Mouse (Mus musculus): Measurements from ENCODE around the gene Eapp.
"Not testable (repeated sequence)": the region's sequence is repeated elsewhere in the genome, so short reads cannot be mapped to it uniquely, and the experiment has no call there.

The Eapp gene

GRCm38 (mm10) chr12:54695511-54696241, at the start of gene Eapp:
Eapp (minus strand) TSS chr12:54695897.
- DNase-seq (ENCODE audit: low read depth) = peak; percentile 93

GRCm38 (mm10) chr12:54738661-54739243, 43.1 kb upstream of the Eapp start:
- not testable (repeated sequence) for DNase-seq (ENCODE audit: low read depth)

GRCm38 (mm10) chr12:54737891-54738660, 42.4 kb upstream of the Eapp start:
- not testable (repeated sequence) for DNase-seq (ENCODE audit: low read depth)

DNA sequence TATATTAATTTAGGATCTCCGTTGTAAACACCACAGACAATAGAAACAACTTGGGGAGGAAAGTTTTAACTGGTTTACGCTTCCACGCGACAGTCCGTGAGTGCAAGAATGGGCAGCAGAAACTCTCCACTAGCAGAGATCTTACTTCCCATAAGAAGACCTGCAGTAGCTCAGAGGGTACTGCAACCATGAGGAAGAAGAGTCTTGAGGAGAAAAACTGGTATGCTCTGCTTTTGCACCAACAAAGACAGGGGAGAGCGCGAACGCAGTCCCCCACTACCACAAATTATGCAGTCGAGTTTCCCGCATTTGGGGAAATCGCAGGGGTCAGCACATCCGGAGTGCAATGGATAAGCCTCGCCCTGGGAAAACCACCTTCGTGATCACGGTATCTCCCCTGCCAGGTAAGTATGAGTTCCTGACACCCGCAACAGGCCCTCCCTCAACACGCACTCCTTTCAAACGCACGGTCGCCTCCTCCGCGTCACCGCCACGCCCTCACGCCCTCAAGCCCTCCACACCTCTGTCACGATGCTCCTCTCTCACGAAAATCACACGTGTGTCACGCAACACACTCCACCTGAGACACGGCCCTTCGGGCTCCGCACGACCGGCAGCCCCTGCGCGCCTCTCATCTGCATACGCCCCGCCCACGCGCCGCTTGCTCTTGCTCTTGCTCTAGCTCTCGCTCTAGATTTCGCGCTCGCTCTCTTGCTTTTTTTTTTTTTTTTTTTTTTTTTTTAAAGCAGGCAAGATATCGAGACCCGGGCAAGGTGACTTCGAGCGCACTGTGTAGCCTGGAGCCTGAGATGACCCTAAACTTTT, 38.8 kb upstream of the Eapp start:
- DNase-seq (ENCODE audit: low read depth) = not testable (repeated sequence)

DNA sequence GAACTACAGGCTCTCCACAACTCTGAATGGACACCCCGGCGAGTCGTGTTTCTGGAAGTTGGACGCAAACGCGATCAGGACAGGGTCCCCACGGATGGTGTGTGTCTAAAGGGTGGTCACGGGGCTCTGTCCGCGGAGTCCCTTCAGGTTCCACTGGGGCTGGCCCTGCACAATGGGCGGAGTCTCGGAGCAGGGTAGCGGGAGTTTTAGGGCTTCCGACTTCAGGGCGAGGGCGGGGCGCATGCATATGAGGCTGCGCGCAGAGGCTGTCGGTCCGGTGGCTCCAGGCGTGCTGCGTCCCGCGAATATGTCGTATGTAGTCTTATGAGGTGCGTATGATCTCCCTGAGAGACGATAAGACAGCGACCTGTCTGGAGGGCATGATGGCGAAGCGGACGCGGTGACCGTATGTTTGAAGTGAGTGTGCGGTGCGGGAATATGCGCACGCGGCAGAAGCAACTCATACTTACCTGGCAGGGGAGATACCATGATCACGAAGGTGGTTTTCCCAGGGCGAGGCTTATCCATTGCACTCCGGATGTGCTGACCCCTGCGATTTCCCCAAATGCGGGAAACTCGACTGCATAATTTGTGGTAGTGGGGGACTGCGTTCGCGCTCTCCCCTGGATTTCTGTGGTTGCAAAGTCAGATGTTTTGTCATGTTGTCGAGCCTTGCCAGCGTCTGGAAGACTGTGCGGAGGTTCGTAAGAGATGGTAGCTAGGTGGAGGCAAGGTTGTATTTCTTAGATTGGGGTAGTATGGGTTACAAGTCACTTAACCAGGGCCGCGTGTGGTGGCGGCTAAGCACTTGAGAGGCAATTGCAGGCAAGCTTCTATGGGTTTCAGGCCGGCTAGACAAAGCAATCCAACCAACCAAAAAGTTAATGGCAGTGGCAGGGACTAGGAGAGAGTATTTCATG, 33.7 kb upstream of the Eapp start:
- not testable (repeated sequence) for DNase-seq (ENCODE audit: low read depth)

DNA sequence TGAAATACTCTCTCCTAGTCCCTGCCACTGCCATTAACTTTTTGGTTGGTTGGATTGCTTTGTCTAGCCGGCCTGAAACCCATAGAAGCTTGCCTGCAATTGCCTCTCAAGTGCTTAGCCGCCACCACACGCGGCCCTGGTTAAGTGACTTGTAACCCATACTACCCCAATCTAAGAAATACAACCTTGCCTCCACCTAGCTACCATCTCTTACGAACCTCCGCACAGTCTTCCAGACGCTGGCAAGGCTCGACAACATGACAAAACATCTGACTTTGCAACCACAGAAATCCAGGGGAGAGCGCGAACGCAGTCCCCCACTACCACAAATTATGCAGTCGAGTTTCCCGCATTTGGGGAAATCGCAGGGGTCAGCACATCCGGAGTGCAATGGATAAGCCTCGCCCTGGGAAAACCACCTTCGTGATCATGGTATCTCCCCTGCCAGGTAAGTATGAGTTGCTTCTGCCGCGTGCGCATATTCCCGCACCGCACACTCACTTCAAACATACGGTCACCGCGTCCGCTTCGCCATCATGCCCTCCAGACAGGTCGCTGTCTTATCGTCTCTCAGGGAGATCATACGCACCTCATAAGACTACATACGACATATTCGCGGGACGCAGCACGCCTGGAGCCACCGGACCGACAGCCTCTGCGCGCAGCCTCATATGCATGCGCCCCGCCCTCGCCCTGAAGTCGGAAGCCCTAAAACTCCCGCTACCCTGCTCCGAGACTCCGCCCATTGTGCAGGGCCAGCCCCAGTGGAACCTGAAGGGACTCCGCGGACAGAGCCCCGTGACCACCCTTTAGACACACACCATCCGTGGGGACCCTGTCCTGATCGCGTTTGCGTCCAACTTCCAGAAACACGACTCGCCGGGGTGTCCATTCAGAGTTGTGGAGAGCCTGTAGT, 23.4 kb upstream of the Eapp start:
- not testable (repeated sequence) for DNase-seq (ENCODE audit: low read depth)

DNA sequence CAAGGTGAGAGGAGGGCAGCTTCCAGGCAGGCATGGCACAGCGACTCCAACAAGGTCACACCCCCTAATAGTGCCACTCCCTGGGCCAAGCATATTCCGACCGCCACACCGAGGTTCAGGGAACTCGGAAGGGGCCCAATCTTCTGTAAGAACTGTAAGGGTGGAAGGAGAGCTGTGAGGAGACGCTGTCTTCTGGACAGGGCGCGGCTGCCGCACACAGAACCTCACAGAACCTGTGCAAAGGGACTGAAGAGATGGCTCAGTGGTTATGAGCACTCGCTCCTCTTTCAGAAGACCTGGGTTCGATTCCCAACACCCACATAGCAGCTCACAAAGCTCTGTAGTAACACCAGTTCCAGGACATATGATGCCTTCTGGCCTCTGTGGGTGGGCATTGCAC, 21.8 kb upstream of the Eapp start:
- not testable (repeated sequence) for DNase-seq (ENCODE audit: low read depth)

- DNase-seq (ENCODE audit: low read depth) = not testable (repeated sequence)
These were observed 18.3 kb upstream of the Eapp start for GRCm38 (mm10) chr12:54713822-54714626.

DNA sequence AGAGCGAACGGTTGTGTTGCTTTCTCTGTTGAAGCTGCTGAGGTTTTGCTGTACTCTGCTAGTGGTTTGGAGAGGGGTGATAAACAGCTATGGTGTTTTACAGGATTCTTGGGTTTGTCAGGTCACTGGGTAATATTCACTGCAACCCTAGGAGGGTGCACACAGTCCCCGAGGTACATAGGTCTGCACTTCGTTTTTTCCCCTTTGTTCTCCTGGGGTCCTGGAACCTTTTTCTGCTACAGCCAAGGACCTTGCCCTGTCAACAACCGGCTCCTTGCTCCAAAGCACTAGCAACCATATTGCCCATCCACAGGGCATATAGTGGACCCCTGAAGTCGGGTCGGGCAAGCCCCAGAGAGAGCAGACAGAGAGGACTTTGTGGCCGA, 14.8 kb upstream of the Eapp start:
- not testable (repeated sequence) for DNase-seq (ENCODE audit: low read depth)

GRCm38 (mm10) chr12:54709691-54710493, 14.2 kb upstream of the Eapp start:
- DNase-seq (ENCODE audit: low read depth) = not testable (repeated sequence)

GRCm38 (mm10) chr12:54699394-54699793, 3.7 kb upstream of the Eapp start:
- DNase-seq (ENCODE audit: low read depth) = no peak

DNA sequence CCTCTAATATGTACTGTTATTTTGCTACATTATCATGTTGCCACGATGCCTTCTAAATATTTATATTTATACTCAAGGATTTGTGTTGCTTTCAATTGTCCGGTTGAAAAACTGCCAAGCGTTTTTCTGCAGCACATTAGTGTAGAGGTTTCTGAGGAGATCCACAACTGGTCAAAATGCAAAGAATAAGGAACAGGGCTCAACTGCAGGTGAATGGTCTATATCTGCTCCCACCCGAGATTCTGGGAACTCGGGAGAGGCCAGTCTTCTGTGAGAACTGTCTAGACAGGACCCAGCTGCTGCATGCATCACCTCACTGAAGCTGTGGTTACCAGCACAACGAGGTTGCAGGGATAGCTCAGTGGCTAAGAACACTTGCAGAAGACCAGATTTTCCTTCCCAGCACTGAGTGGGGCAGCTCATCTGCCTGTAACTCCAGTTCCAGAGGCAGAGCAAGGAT, 2.1 kb upstream of the Eapp start:
- DNase-seq (ENCODE audit: low read depth) = peak; percentile 4

GRCm38 (mm10) chr12:54697003-54697597, 1.4 kb upstream of the Eapp start:
- DNase-seq (ENCODE audit: low read depth) = peak; percentile 65

GRCm38 (mm10) chr12:54696242-54697002, 725 bp upstream of the Eapp start:
- DNase-seq (ENCODE audit: low read depth) = peak; percentile 90

DNA sequence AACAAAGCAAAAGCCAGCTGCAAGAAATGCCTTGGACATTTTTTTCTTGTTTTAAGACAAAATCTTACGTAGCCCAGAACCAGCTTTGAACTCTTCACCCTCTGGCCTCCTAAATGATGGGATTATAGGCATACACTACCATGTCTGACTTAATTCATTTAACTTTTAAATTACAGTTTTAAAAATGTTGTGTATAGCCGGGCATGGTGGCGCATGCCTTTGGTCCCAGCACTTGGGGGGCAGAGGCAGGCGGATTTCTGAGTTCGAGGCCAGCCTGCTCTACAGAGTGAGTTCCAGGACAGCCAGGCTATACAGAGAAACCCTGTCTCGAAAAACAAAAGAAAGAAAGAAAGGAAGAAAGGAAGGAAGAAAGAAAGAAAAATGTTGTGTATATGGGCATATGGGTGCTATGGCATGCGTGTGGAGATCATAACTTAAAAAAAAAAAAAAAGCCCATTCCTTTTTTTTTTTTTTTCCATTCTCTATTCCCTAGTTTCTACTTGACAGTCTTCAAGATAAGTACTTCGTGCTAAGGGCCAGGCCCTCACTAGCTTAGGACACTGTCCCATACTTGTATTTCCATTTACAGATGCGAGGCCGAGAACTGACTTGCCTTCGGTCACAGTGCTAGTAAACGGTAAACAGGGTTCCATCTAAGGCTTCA, 718 bp downstream of the Eapp start:
- no peak for DNase-seq (ENCODE audit: low read depth)

GRCm38 (mm10) chr12:54689082-54689481, 6.6 kb downstream of the Eapp start:
- DNase-seq (ENCODE audit: low read depth) = no peak
